Mouse (Mus musculus) midbrain, embryonic 13.5 days (tissue): ENCODE results near the gene Iqcf3. TPM values are rescaled to one million over a fixed set of nuclear protein-coding genes. Genes with fewer than 3 reads are reported as not detected.

Source experiments
- ATAC-seq: fragments of 200-750 bp; cut with Nextera tagmentation; 2 replicates; pipeline ENCODE4 v1.8.0; 2017; ENCODE audit warnings: mild to moderate bottlenecking, moderate TSS enrichment, moderate library complexity
- H3K27ac ChIP-seq: fragments of 300-500 bp; sonication (generic); 2 replicates; pipeline ENCODE4 v1.5.1; 2015; ENCODE audit warnings: inconsistent platforms, mild to moderate bottlenecking, moderate library complexity
- H3K27me3 ChIP-seq: fragments of 300-500 bp; sonication (generic); 2 replicates; pipeline ENCODE4 v1.6.1; 2015; ENCODE audit warnings: mild to moderate bottlenecking, inconsistent platforms
- H3K36me3 ChIP-seq: fragments of 300-500 bp; sonication (generic); 2 replicates; pipeline ENCODE4 v1.6.1; 2015; ENCODE audit warnings: mild to moderate bottlenecking, inconsistent platforms
- H3K4me1 ChIP-seq: fragments of 300-500 bp; sonication (generic); replicated peaks from 2 replicates; pipeline ENCODE4 v1.6.1; 2015; ENCODE audit warnings: inconsistent platforms
- H3K4me2 ChIP-seq: fragments of 300-500 bp; sonication (generic); replicated peaks from 2 replicates; pipeline ENCODE4 v1.6.1; 2015; ENCODE audit warnings: moderate library complexity, mild to moderate bottlenecking, inconsistent platforms
- H3K4me3 ChIP-seq: fragments of 300-500 bp; sonication (generic); replicated peaks from 2 replicates; pipeline ENCODE4 v1.5.1; 2015; ENCODE audit warnings: mild to moderate bottlenecking, inconsistent platforms
- H3K9ac ChIP-seq: fragments of 300-500 bp; sonication (generic); replicated peaks from 2 replicates; pipeline ENCODE4 v1.6.1; 2015; ENCODE audit warnings: mild to moderate bottlenecking, inconsistent platforms
- H3K9me3 ChIP-seq: fragments of 300-500 bp; sonication (generic); 2 replicates; pipeline ENCODE4 v1.6.1; 2016; ENCODE audit warnings: mild to moderate bottlenecking, inconsistent platforms
- WGBS: fragments of 180-500 bp; shearing (Covaris S2); methylation state at CpG from one replicate; pipeline ENCODE4 v1.1.7; 2015; 5-methylcytosine and 5-hydroxymethylcytosine counted together
- polyA plus RNA-seq: library from polyadenylated mRNA; unstranded; fragments of >200 nt; fragmentation: Nextera tagmentation; extraction: Ambion mirVana; gene quantifications from 2 replicates; pipeline ENCODE4 v1.2.1, GENCODE M21; 2015

Gene Iqcf3
- polyA plus RNA-seq, 1 experiment from 2014 or later: not detected

DNA sequence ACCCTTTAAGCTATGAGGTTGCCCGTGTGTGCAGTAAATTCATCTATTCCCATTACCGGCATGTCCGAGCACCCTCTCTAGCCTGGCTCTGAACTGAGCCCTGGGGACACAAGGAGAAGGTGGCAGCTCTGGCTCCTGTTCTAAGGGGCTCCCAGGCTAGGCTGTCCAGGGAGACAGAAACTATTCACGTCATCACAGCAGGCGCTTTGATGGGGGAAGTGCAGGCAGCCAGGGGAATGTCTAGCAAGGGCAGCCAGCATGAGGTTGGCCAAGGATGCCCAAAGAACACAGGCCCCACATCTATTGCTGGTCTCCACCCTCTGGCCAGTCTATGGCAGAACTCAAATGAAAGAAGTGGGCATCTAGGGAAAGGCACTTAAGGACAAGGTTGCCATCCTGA lies 103.5 kb downstream of the Iqcf3 start:
- Histone ChIP-seq H3K9me3 (no peaks in the 10 kb centered on the region), H3K4me1 (peaks cover 69% of the 10 kb centered on the region), H3K9ac (peak overlapping the region; percentile 96), H3K27me3 (no peaks in the 10 kb centered on the region), H3K4me3 (peak overlapping the region; percentile 86), H3K36me3 (peaks cover 30% of the 10 kb centered on the region), H3K27ac (peak overlapping the region; percentile 97), H3K4me2 (peak overlapping the region; percentile 98)
- 61% methylated on average over 5 of the region's 5 CpGs for WGBS
- no peak for ATAC-seq

DNA sequence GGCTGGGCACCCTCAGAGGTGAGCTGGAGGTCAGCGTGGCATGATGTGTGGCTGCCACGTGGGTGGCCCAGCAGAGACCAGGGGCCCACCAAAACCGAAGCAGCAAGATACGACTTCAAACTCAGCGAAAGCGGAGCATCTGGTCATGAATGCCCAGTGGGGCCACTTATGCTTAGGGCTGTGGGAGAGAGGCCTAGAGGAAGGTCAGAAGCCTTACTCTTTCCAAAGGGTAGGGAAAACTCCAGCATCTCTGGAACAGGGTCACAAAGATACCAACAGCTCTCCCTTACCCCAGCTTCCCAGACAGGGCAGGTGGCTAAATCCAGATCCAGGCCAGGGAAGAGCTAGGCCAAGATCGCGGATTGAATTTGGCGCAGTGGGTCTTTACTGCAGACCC lies 104.3 kb downstream of the Iqcf3 start:
- Histone ChIP-seq H3K27ac (peak overlapping the region; percentile 97), H3K4me1 (peaks cover 74% of the 10 kb centered on the region), H3K9ac (peak overlapping the region; percentile 96), H3K27me3 (no peaks in the 10 kb centered on the region), H3K9me3 (no peaks in the 10 kb centered on the region), H3K4me2 (peak overlapping the region; percentile 98), H3K36me3 (peaks cover 25% of the 10 kb centered on the region), H3K4me3 (peak overlapping the region; percentile 86)
- 37% methylated on average over 9 of the region's 9 CpGs for WGBS
- ATAC-seq: no peak

DNA sequence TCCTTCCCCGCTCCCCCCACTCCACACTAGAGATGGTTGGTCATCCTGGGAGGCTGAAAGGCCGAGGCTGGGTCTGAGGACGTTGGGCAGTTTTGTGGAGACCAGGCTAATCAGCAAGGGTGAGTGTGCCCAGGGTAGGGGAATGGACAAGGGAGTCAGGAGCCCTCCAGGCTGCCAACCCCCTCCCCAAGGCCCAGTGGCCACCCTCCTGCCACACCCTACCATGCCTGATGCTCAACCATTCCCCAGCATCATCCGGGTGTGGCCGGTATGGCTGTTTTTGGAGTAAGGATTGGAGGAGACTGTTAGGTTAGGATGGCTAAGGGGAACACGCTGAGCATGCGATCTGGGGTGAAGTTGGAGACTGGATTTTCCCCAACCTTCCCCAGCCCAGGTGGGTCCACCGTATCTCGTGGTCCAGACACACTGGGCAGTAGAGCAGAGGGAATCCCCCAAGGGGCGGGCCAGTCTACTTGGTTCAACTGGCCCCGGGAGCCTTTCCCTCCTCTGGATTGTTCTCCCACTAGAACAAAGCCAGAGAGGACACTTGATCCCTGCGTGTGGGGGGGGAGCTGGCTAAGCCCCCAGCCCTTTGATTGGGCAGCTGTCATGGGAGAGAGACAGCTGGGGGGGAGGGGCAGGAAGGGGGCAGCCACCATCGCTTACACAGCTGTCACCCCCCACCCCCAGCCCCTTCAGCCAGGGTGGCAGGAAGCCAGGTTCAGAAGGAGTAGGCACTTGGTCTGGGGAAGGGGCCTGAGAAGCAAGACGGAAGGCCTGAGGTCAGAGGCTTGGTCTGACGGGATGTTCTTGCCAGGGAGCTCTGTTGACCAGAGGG lies 104.9 kb downstream of the Iqcf3 start:
- Histone ChIP-seq H3K4me1 (peaks cover 78% of the 10 kb centered on the region), H3K4me3 (peak overlapping the region; percentile 86), H3K27ac (peak overlapping the region; percentile 97), H3K9me3 (no peaks in the 10 kb centered on the region), H3K36me3 (peaks cover 19% of the 10 kb centered on the region), H3K4me2 (peak overlapping the region; percentile 98), H3K9ac (peak overlapping the region; percentile 96), H3K27me3 (no peaks in the 10 kb centered on the region)
- WGBS: 21% methylated on average over 15 of the region's 15 CpGs
- 0 out of 2 replicates have a peak, but pooled peaks have one; percentile 5 for ATAC-seq

DNA sequence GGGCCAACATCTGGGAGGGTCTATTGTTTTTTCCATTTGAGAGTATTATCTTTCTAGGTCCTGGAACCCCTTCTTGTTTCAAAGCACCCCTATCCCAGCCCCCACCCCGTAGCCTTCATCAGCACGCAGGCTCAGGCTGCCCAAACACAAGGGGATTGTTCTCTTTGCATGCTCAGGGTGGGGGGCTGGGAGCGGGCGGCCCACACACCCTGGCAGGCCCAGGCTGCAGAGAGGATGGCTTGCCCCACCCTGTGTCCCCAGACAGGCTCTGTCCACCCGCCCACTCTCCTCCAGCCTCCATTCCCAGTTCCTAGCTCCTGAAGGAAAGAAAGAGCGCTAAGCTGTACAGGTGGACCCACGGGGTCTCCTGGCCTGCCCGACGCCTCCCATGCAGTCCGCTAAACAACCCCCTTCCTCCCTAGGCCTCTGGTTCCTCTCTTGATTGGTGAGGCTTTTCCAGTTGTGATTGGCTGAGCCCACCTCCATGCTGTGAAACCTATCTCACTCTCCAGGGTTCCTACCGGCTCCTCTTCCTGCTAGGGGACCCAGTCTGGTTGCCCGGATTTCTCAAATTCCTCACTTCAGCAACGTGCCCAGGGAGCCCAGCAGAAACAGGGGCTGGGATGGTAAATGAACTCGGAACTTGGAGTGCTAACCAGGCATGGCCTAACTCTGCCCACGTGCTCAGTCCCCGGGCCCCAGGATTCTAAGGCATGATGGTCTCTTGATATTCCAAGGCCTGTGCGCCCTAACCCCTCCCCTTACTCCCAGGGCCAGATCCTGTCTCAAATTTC lies 106.3 kb downstream of the Iqcf3 start:
- Histone ChIP-seq H3K4me2 (peak overlapping the region; percentile 98), H3K27ac (peak overlapping the region; percentile 97), H3K36me3 (peaks cover 4% of the 10 kb centered on the region), H3K4me1 (peaks cover 85% of the 10 kb centered on the region), H3K9ac (peak overlapping the region; percentile 96), H3K9me3 (no peaks in the 10 kb centered on the region), H3K27me3 (no peaks in the 10 kb centered on the region), H3K4me3 (peak overlapping the region; percentile 86)
- under 1% methylated on average over 17 of the region's 17 CpGs for WGBS
- peak; percentile 19 for ATAC-seq

DNA sequence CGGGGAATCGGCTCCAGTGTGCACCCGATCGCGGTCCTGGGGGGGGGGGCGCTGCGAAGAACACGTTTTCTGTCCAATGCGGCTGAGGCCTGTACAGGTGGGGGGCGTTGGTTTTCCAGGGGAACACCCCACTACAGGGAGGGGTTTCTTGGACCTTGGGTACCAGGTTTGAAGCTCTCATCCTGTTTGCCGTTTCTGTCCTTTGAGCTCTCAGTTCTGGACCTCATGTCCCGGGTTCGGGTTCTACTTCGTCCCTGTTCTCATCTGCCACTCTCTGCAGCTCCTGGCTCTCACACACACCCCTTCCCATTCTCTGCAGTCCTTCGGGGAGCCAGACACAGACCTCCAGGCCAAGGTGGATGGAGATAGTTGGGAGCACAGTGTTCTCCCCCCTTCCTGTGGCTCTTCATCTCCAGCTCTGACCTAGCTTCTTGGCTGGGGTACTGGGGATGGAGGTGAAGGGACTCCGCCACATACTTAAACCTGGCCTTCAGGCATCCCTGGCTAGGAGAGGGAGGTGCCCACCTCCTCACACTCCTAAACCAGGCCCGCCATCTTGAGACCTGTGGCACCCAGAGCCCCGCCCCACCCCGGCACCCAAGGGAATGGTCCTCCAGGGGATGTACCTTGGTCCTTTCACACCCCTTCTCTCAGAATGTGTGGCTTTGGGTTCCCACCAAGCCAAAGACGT lies 107.2 kb downstream of the Iqcf3 start:
- peak; percentile 3; the same call in 1 of the 2 replicates for ATAC-seq
- Histone ChIP-seq H3K36me3 (no peaks in the 10 kb centered on the region), H3K9me3 (no peaks in the 10 kb centered on the region), H3K4me1 (peaks cover 76% of the 10 kb centered on the region), H3K4me3 (peak overlapping the region; percentile 86), H3K9ac (peak overlapping the region; percentile 96), H3K4me2 (peak overlapping the region; percentile 98), H3K27me3 (peaks cover 4% of the 10 kb centered on the region; the same call in 1 of the 2 replicates), H3K27ac (peak overlapping the region; percentile 97)
- under 1% methylated on average over 13 of the region's 20 CpGs for WGBS

DNA sequence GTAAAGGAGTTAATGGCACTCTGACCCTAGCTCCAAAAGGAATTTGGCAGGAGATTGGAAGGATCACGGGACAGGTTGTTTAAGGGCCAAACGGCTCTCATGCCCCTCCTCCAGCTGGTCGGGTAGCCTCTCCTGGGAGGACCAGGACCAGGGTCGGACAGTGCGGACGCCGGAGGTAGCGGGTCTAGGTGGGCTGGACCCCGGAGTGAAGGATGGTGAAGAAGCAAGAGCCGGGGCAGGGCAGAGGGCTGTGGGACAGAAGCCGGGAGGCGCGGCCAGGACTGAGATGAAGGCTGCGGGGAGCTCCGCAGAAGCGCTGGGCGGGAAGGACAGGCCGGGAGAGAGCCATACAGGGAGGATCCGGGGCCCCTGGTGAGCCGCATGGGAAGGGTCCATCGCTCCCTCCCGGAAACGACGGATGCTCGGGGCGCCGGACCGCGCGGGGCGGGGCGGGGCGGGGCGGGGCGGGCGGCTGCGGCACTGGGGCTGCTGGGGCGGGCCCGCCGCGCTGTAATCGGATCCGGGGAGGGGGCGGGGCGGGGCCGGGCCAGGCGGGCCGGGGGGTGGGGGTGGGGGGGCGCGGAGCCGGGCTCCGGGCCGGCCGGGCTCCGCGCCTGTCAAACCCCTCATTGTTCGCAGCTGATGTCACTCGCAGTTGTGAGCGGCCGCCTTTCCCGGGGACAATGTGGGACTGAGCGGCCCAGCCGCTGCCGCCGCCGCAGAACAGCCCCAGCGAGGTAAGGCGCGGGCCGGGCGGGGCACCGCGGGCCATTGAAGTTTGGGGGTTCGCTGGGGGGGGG lies 108.0 kb downstream of the Iqcf3 start, which contains the start of gene Pcbp4:
Pcbp4 (plus strand) TSS at position 21 of the 800 bp plus-strand sequence.
- H3K27me3 ChIP-seq: peaks cover 4% of the 10 kb centered on the region; the same call in 1 of the 2 replicates
- no peaks in the 10 kb centered on the region for H3K9me3 ChIP-seq
- H3K27ac ChIP-seq: peak within 1 kb of the TSS; percentile 97
- H3K4me3 ChIP-seq: peak within 1 kb of the TSS; percentile 86
- peak within 1 kb of the TSS; percentile 98 for H3K4me2 ChIP-seq
- no peaks in the 10 kb centered on the region for H3K36me3 ChIP-seq
- H3K9ac ChIP-seq: peak within 1 kb of the TSS; percentile 96
- 0% methylated on average over 47 of the region's 74 CpGs for WGBS
- peaks cover 76% of the 10 kb centered on the region for H3K4me1 ChIP-seq
- ATAC-seq: peak; percentile 76

Other genes starting within 250 kb of the Iqcf3 start
- 9.0 and 9.4 TPM in 2 replicates for gene Dusp7, start 193.0 kb downstream of the Iqcf3 start, polyA plus RNA-seq
- gene Rpl29, start 132.2 kb downstream of the Iqcf3 start, polyA plus RNA-seq: 676 and 681 TPM in 2 replicates
- 23.6 and 24.4 TPM in 2 replicates for gene Acy1, start 123.3 kb downstream of the Iqcf3 start, polyA plus RNA-seq
- 5.8 and 6.0 TPM in 2 replicates for gene Abhd14b, start 114.2 kb downstream of the Iqcf3 start, polyA plus RNA-seq
- gene Abhd14a, start 114.0 kb downstream of the Iqcf3 start, polyA plus RNA-seq: 40.2 and 43.0 TPM in 2 replicates
- 280 and 309 TPM in 2 replicates for gene Pcbp4, start 108.3 kb downstream of the Iqcf3 start, polyA plus RNA-seq
- gene Gpr62, start 95.7 kb downstream of the Iqcf3 start, polyA plus RNA-seq: 0.63 and 0.75 TPM in 2 replicates
- 46.2 and 47.8 TPM in 2 replicates for gene Rrp9, start 85.7 kb downstream of the Iqcf3 start, polyA plus RNA-seq
- 0.34 and 0.81 TPM in 2 replicates for gene Parp3, start 84.7 kb downstream of the Iqcf3 start, polyA plus RNA-seq
- not detected in 2 replicates for gene Iqcf1, start 61.7 kb downstream of the Iqcf3 start, polyA plus RNA-seq
- gene Iqcf5, start 47.1 kb downstream of the Iqcf3 start, polyA plus RNA-seq: not detected in 2 replicates
- not detected in 2 replicates for gene Iqcf4, start 9.4 kb upstream of the Iqcf3 start, polyA plus RNA-seq
- not detected in 2 replicates for gene Iqcf6, start 65.0 kb upstream of the Iqcf3 start, polyA plus RNA-seq
- 7.7 and 9.6 TPM in 2 replicates for gene Grm2, start 94.5 kb upstream of the Iqcf3 start, polyA plus RNA-seq
- 36.8 and 36.9 TPM in 2 replicates for gene Tex264, start 124.3 kb upstream of the Iqcf3 start, polyA plus RNA-seq
- gene Rad54l2, start 227.6 kb upstream of the Iqcf3 start, polyA plus RNA-seq: 8.6 and 10.5 TPM in 2 replicates